Mouse (Mus musculus): ENCODE measurements around the gene Dusp16. TPM values are rescaled to one million over a fixed set of nuclear protein-coding genes. Genes with fewer than 3 reads are reported as not detected.

Gene Dusp16
- polyA plus RNA-seq, 1 experiment from 2014 or later, result 12.0 TPM

DNA sequence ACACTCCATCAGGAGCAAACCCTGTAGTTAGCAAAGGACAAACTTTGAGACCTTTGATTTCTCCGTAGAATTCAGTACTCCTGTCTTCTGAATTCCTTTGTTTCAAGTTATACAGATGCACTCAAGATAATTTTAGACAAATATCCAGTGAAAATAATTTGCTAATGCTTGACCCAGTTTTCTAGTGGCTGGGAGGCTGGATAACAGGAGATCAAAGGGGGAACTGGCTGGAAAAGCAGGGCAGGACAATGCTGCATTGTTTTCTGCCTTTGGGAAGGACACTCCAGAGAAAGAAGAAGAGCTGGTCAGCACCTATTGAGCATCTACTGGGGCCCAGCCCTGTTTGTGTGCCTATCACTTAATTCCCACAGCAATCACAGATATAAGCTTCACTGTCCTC lies 9.1 kb upstream of the Dusp16 start:
- no peaks in the 10 kb centered on the region for H3K36me3 ChIP-seq (ENCODE audit: insufficient read depth, low read length)
- no peaks in the 10 kb centered on the region for H3K9me3 ChIP-seq (ENCODE audit: low read length)
- peak overlapping the region; percentile 81 for H3K27ac ChIP-seq (ENCODE audit: low read length)
- DNase-seq (ENCODE audit: low spot score) (peak; percentile 51), ATAC-seq (no peak)
- H3K9ac ChIP-seq (replicated peaks; ENCODE audit: low read depth), result no peak overlapping the region
- H3K4me3 ChIP-seq (ENCODE audit: low read depth, low read length), result no peak overlapping the region
- WGBS, result 42% methylated on average over 1 of the region's 1 CpGs
- no peaks in the 10 kb centered on the region for H3K27me3 ChIP-seq (replicated peaks; ENCODE audit: insufficient read depth, low read length)
- H3K4me2 ChIP-seq (replicated peaks; ENCODE audit: low read depth, low read length), result no peak overlapping the region
- TF ChIP-seq EP300 (IDR thresholded peaks at IDR 0.05) (peak; percentile 41; the same call in 1 of the 2 replicates), CTCF (IDR thresholded peaks at IDR 0.05) (no peak)
- H3K4me1 ChIP-seq (ENCODE audit: insufficient read depth, low read depth, low read length), result no peaks in the 10 kb centered on the region; the same call in 1 of the 2 replicates

DNA sequence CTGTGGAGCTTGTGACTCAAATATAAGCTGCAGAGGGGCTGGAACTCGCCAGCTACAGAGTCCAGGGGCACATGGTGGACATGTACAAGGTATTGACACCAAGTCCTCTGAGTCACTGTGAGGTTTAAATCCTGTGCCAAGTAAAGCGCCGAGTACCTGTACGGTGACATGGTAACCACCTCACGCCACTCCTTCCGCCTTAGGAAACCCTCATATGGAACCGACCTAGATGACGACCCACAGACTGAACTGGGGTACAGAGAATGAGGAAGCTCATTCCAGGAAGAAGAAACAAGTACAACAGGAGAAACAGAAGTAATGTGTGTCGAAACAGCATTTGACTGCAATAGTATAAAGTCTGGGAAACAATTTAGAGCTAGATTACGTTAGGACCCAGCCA lies 3.9 kb upstream of the Dusp16 start:
- no peak for ATAC-seq
- Histone ChIP-seq H3K9ac (replicated peaks; ENCODE audit: low read depth) (no peak overlapping the region), H3K27ac (ENCODE audit: low read length) (no peak overlapping the region), H3K27me3 (replicated peaks; ENCODE audit: insufficient read depth, low read length) (no peaks in the 10 kb centered on the region), H3K4me1 (ENCODE audit: insufficient read depth, low read depth, low read length) (peaks cover 3% of the 10 kb centered on the region; the same call in 1 of the 2 replicates), H3K36me3 (ENCODE audit: insufficient read depth, low read length) (no peaks in the 10 kb centered on the region), H3K4me2 (replicated peaks; ENCODE audit: low read depth, low read length) (no peak overlapping the region), H3K4me3 (ENCODE audit: low read depth, low read length) (no peak overlapping the region), H3K9me3 (ENCODE audit: low read length) (no peaks in the 10 kb centered on the region)
- peak; percentile 71 for DNase-seq (ENCODE audit: low spot score)
- 78% methylated on average over 10 of the region's 10 CpGs for WGBS
- TF ChIP-seq EP300 (IDR thresholded peaks at IDR 0.05), result peak; percentile 31; the same call in 1 of the 2 replicates
- TF ChIP-seq CTCF (IDR thresholded peaks at IDR 0.05), result no peak

DNA sequence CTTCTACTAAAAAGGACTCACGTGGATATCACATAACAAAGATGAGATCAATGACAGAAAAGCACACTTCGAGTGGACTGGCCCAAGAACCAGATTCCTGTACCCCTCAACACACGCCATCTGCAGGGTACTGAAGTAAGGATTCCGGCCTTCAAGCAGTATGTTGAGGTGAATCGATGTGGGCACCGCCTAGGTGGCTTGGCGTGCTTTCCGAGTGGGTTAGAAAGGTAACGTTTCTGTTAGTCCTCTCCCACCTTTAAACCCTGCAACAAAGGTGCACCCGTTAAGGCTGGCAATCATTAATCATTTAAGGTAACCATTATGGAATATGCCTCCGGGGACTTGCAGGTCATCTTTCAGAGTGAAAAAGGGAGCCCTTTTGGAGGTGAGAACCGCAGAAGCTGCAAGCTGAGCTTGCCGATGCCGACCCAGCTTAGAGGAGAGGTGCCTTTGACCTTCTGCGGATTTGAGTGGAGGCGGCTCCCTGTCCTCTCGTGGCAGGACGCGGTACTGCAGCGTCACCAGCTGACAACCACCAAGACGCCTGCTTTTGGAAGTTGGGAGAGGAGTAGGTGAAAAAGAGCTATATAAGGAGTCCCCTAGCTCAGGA lies 1.6 kb upstream of the Dusp16 start:
- peak; percentile 90 for DNase-seq (ENCODE audit: low spot score)
- H3K4me3 ChIP-seq (ENCODE audit: low read depth, low read length), result no peak overlapping the region
- peaks cover 10% of the 10 kb centered on the region; the same call in 1 of the 2 replicates for H3K4me1 ChIP-seq (ENCODE audit: insufficient read depth, low read depth, low read length)
- TF ChIP-seq EP300 (IDR thresholded peaks at IDR 0.05) (no peak), CTCF (IDR thresholded peaks at IDR 0.05) (peak; percentile 96)
- no peak overlapping the region for H3K9ac ChIP-seq (replicated peaks; ENCODE audit: low read depth)
- H3K9me3 ChIP-seq (ENCODE audit: low read length), result no peaks in the 10 kb centered on the region
- no peaks in the 10 kb centered on the region for H3K36me3 ChIP-seq (ENCODE audit: insufficient read depth, low read length)
- H3K27me3 ChIP-seq (replicated peaks; ENCODE audit: insufficient read depth, low read length), result no peaks in the 10 kb centered on the region
- no peak for ATAC-seq
- peak overlapping the region; percentile 32; the same call in 1 of the 2 replicates for H3K4me2 ChIP-seq (replicated peaks; ENCODE audit: low read depth, low read length)
- no peak overlapping the region; the same call in 1 of the 2 replicates for H3K27ac ChIP-seq (ENCODE audit: low read length)
- 15% methylated on average over 21 of the region's 21 CpGs for WGBS

DNA sequence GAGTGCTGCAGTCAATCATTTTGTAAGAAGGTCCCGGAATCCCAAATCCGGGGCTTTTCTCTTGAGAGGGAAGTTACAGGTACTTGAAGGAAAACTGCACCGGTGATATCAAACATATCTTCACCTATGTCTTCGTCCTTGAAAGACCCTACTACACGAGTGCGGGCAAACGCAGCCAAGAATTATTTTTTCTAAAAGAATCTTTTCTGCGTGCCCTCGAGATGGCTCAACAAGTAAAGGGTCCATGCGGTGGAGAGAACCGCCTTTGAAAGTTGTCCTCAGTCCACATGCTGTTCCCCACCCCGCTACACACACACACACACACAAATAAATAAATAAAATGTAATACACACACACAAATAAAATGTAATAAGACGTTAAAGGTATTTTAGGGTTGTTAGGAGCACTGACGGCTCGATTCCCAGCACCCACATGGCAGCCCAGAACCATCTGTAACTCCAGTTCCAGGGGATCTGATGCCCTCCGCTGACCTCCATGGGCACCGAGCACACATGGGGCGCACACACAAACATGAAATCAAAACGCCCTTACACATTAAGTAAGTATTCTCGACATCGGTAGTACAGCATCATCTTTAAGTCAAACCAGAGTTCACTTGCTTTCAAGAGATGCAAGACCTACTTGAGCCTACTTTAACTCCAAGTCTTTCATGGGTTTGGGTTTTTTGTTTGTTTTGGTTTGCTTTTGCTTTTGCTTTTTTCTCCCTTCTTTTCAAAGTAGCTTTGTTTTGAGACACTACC lies 801 bp upstream of the Dusp16 start:
- no peaks in the 10 kb centered on the region for H3K9me3 ChIP-seq (ENCODE audit: low read length)
- peak overlapping the region; percentile 70 for H3K9ac ChIP-seq (replicated peaks; ENCODE audit: low read depth)
- H3K4me1 ChIP-seq (ENCODE audit: insufficient read depth, low read depth, low read length), result peaks cover 10% of the 10 kb centered on the region; the same call in 1 of the 2 replicates
- peak overlapping the region; percentile 92 for H3K4me3 ChIP-seq (ENCODE audit: low read depth, low read length)
- DNase-seq (ENCODE audit: low spot score) (peak; percentile 26), ATAC-seq (no peak)
- TF ChIP-seq CTCF (IDR thresholded peaks at IDR 0.05), result no peak
- TF ChIP-seq EP300 (IDR thresholded peaks at IDR 0.05), result no peak
- H3K36me3 ChIP-seq (ENCODE audit: insufficient read depth, low read length), result no peaks in the 10 kb centered on the region
- peak overlapping the region; percentile 71 for H3K4me2 ChIP-seq (replicated peaks; ENCODE audit: low read depth, low read length)
- H3K27me3 ChIP-seq (replicated peaks; ENCODE audit: insufficient read depth, low read length), result no peaks in the 10 kb centered on the region
- peak overlapping the region; percentile 78 for H3K27ac ChIP-seq (ENCODE audit: low read length)
- 47% methylated on average over 21 of the region's 21 CpGs for WGBS

- H3K36me3 ChIP-seq (ENCODE audit: insufficient read depth, low read length), result no peaks in the 10 kb centered on the region
- peak; percentile 90 for DNase-seq (ENCODE audit: low spot score)
- H3K4me1 ChIP-seq (ENCODE audit: insufficient read depth, low read depth, low read length), result peaks cover 10% of the 10 kb centered on the region; the same call in 1 of the 2 replicates
- whole genome bisulfite sequencing, result 2% methylated on average over 30 of the region's 46 CpGs
- no peaks in the 10 kb centered on the region for H3K9me3 ChIP-seq (ENCODE audit: low read length)
- no peaks in the 10 kb centered on the region for H3K27me3 ChIP-seq (replicated peaks; ENCODE audit: insufficient read depth, low read length)
- peak overlapping the region; percentile 92 for H3K4me3 ChIP-seq (ENCODE audit: low read depth, low read length)
- peak overlapping the region; percentile 71 for H3K4me2 ChIP-seq (replicated peaks; ENCODE audit: low read depth, low read length)
- peak overlapping the region; percentile 98 for H3K9ac ChIP-seq (replicated peaks; ENCODE audit: low read depth)
- no peak for TF ChIP-seq CTCF (IDR thresholded peaks at IDR 0.05)
- TF ChIP-seq EP300 (IDR thresholded peaks at IDR 0.05), result no peak; the same call in 1 of the 2 replicates
- peak overlapping the region; percentile 99 for H3K27ac ChIP-seq (ENCODE audit: low read length)
- ATAC-seq, result peak; percentile 36
These were observed 940 bp downstream of the Dusp16 start for GRCm38 (mm10) chr6:134791251-134792118.
